Mouse (Mus musculus) layer of hippocampus, postnatal 36 days (tissue): Measurements from ENCODE around the gene Chmp2a. TPM values are rescaled to one million over a fixed set of nuclear protein-coding genes. Genes with fewer than 3 reads are reported as not detected.
A peak's percentile ranks its signal among the peaks of the same experiment; 100 is the strongest.
"Not testable (repeated sequence)": the region's sequence is repeated elsewhere in the genome, so short reads cannot be mapped to it uniquely, and the experiment has no call there.

Source experiments
- DNase-seq, 2 experiments: peaks; one replicate each; pipeline ENCODE4 v3.0.0; 2022
- total RNA-seq, 2 experiments: library from RNA; stranded (reverse); gene quantifications; 2 replicates each; pipeline ENCODE4 v1.2.3; 2021

Gene Chmp2a
- 100 to 1,000 TPM; 137 to 146 TPM for total RNA-seq

- peak; percentile 98 for DNase-seq
These were observed at the start of gene Chmp2a for GRCm38 (mm10) chr7:13034148-13034977. Gene Chmp2a (minus strand): TSS chr7:13034807.

- no peak for DNase-seq
These were observed 37.7 kb upstream of the Chmp2a start for GRCm38 (mm10) chr7:13072293-13072692.

- DNase-seq, result not testable (repeated sequence)
These were observed 28.8 kb upstream of the Chmp2a start for GRCm38 (mm10) chr7:13063399-13063798.

- DNase-seq, result no peak
These were observed 24.9 kb upstream of the Chmp2a start for GRCm38 (mm10) chr7:13059536-13059935.

- no peak for DNase-seq
These were observed 22.5 kb upstream of the Chmp2a start for GRCm38 (mm10) chr7:13056913-13057700.

- peak; percentile 93 to 94 for DNase-seq
These were observed 19.8 kb upstream of the Chmp2a start, which contains the start of gene Mzf1 for GRCm38 (mm10) chr7:13054287-13055010. Gene Mzf1 (minus strand): TSS chr7:13054764.

- DNase-seq, result no peak
These were observed 19.3 kb upstream of the Chmp2a start for GRCm38 (mm10) chr7:13053961-13054286.

- DNase-seq, result no peak
These were observed 18.9 kb upstream of the Chmp2a start for GRCm38 (mm10) chr7:13053501-13053900.

GRCm38 (mm10) chr7:13053001-13053400, 18.4 kb upstream of the Chmp2a start:
- no peak for DNase-seq

- no peak for DNase-seq
These were observed 11.5 kb upstream of the Chmp2a start for GRCm38 (mm10) chr7:13046084-13046483.

- no peak for DNase-seq
These were observed 9.6 kb upstream of the Chmp2a start for GRCm38 (mm10) chr7:13044254-13044625.

- peak in 1 of 2 experiments; percentile 48 for DNase-seq
These were observed 9.0 kb upstream of the Chmp2a start for GRCm38 (mm10) chr7:13043445-13044253.

- DNase-seq, result no peak
These were observed 8.5 kb upstream of the Chmp2a start for GRCm38 (mm10) chr7:13043120-13043444.

GRCm38 (mm10) chr7:13042511-13042910, 7.9 kb upstream of the Chmp2a start:
- no peak for DNase-seq

- DNase-seq, result no peak
These were observed 6.6 kb upstream of the Chmp2a start for GRCm38 (mm10) chr7:13041256-13041655.

GRCm38 (mm10) chr7:13039181-13039580, 4.6 kb upstream of the Chmp2a start:
- no peak for DNase-seq

GRCm38 (mm10) chr7:13038621-13039169, 4.1 kb upstream of the Chmp2a start:
- DNase-seq, result no peak

- peak; percentile 99 for DNase-seq
These were observed 3.4 kb upstream of the Chmp2a start, which contains the start of gene Ube2m for GRCm38 (mm10) chr7:13037901-13038555. Gene Ube2m (minus strand): TSS chr7:13038275.

- DNase-seq, result peak in 1 of 2 experiments; percentile 48
These were observed 2.8 kb upstream of the Chmp2a start for GRCm38 (mm10) chr7:13037366-13037765.

- no peak for DNase-seq
These were observed 2.2 kb upstream of the Chmp2a start for GRCm38 (mm10) chr7:13036806-13037205.

- no peak for DNase-seq
These were observed 726 bp upstream of the Chmp2a start for GRCm38 (mm10) chr7:13035211-13035855.
